Mouse (Mus musculus) lung, adult 2 months (tissue): ENCODE data around the gene Col24a1. TPM values are rescaled to one million over a fixed set of nuclear protein-coding genes. Genes with fewer than 3 reads are reported as not detected.

Experiments
- DNase-seq: peaks from one replicate; pipeline ENCODE4 v3.0.0; 2022
- H3K4me1 ChIP-seq: fragments of 200-500 bp; 2 replicates; pipeline ENCODE4 v1.6.1; 2011; ENCODE audit warnings: low read length; ENCODE audit not compliant: control insufficient read depth, insufficient read depth
- H3K4me3 ChIP-seq: fragments of 200-500 bp; replicated peaks from 2 replicates; pipeline ENCODE3; 2011; ENCODE audit warnings: low read depth, mild to moderate bottlenecking, control low read depth, low read length; ENCODE audit errors: extremely low read depth
- CTCF ChIP-seq: fragments of 200-500 bp; IDR thresholded peaks from 2 replicates; pipeline ENCODE4 v1.5.1; 2011; ENCODE audit warnings: mild to moderate bottlenecking, low read length, control low read depth; ENCODE audit not compliant: insufficient read depth
- POLR2A ChIP-seq: fragments of 200-500 bp; IDR thresholded peaks from 2 replicates; pipeline ENCODE4 v1.6.1; 2011; ENCODE audit warnings: low read depth, mild to moderate bottlenecking, control low read depth, low read length, borderline replicate concordance; ENCODE audit errors: extremely low read depth
- WGBS: fragments of 180-500 bp; shearing (Covaris S2); methylation state at CpG from one replicate; pipeline ENCODE4 v1.1.7; 2018; 5-methylcytosine and 5-hydroxymethylcytosine counted together
- polyA plus RNA-seq: library from polyadenylated mRNA; depleted of rRNA; stranded (reverse); fragments of >200 nt; gene quantifications from 2 replicates; pipeline ENCODE4 v1.2.3, GENCODE M21; 2012

Col24a1 gene
- polyA plus RNA-seq, 1 experiment: 0.11 TPM

DNA sequence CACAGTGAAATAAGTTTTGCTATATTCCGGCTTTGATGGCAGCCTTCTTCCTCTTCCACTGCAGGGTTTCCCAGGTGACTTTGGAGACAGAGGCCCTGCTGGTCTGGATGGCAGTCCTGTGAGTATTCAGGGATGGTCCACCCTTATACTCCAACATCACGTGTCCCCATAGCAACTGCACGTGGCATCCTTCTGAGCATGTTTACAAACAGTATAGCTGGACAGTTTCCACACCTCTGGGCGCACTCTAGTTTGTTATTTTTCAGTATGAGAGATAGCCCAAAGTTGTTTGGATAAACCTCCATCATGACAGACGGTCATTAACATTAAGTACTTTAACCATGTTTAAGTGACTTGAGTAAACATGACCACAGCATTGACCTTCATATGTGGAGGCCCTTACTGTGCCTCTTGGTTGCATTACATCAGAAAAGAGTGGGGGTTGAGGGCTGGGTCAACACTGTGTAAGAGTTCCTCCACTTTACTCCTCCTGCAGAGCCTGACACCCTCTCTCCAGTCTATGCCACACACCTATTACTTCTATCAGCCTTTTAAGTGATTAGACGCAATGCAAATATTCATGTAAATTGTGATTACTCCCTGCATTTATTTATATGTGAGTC is 64.7 kb downstream of the Col24a1 start:
- WGBS: 52% methylated on average over 6 of the region's 6 CpGs
- TF ChIP-seq POLR2A (no peak), CTCF (no peak)
- no peak for DNase-seq
- no peak overlapping the region for H3K4me3 ChIP-seq
- H3K4me1 ChIP-seq: no peaks in the 10 kb centered on the region

DNA sequence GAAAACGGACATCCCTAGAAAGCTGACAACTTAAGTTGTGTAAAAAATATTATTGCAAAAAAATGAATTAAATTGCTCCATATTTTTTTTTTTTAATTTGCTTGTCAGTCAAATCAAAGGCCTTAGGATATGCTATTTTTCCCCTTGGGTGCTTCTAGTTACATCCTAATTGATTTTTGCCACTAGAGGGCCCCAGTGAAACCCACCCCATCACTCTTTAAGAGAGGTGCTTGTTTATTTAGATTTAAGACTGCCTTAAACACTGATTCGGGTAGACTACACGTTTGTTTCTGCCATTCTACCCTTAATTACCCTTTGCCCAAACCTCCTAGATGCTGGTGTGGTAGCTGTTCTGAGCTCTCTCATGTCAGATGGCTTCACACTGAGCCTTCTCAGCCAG is 73.0 kb downstream of the Col24a1 start:
- no peaks in the 10 kb centered on the region for H3K4me1 ChIP-seq
- 31% methylated on average over 3 of the region's 3 CpGs for WGBS
- no peak overlapping the region for H3K4me3 ChIP-seq
- no peak for DNase-seq
- TF ChIP-seq POLR2A (no peak), CTCF (no peak)

DNA sequence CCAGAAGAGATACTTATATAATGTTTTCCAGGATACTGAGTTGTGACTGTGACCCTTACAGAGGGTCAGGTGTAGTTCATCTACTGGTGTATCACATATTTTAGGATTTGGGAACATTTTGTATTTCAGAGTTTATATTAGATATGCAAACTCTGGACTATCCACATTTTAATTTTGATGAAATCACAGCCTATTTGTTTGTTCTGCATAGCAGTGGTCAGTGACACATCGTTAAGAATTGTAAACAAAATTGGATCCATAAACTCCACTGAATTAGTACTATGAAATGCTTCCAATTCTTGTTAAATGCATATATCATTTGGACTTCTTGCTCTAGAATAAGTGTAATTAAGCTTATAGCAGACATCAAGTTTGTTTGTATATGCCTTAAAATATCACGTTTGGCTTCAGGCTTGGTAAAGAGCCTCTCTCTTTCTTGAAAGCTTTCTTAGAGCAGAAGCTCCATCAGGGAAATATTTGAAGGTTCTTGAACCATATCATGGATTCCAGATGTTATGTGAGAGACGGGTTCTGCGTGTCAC is 75.0 kb downstream of the Col24a1 start:
- no peak overlapping the region for H3K4me3 ChIP-seq
- 65% methylated on average over 4 of the region's 4 CpGs for WGBS
- no peaks in the 10 kb centered on the region for H3K4me1 ChIP-seq
- DNase-seq: no peak
- no peak for TF ChIP-seq POLR2A

DNA sequence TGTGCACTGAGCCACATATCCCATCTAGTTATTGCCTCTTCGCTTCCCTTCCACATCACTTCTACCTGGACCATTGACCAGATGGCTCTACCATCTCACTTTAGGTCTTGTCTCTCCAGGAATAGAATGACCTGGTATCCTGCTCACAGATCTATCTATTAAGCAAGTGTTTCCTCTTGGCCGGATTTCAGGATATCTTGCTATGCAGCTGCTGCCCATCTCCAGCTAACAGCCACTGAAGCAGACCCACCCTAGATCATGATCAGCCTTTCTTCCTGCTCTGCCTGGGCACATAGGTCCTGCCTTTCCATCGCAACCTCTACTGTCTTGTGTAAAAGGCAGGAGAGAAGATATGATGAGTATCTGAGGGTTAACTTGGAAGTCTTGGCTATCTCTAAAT is 84.0 kb downstream of the Col24a1 start:
- no peak overlapping the region for H3K4me3 ChIP-seq
- WGBS: 76% methylated on average over 3 of the region's 3 CpGs

DNA sequence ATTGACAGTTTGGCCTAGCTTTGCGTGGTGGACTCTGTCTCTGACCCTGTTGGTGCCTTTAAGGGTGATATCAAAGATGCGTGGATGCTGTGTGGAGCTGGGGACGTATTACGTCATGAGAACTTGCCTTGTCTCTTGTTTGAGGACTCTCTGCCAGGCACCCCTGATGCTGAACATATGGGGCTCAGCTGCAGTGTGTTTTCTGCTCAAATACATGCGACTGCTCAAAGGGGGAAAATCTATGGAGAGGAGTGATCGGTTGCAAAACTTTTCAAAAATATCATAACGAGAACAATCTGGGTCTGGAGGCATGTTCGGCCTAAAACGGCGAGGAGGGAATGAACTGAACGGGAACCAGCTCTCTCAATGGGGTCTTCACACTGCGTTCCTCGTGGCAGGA is 90.8 kb downstream of the Col24a1 start:
- no peak for TF ChIP-seq CTCF
- no peaks in the 10 kb centered on the region for H3K4me1 ChIP-seq
- 83% methylated on average over 13 of the region's 13 CpGs for WGBS
- H3K4me3 ChIP-seq: no peak overlapping the region
- no peak for DNase-seq

More for the DNA sequence above, 84.0 kb downstream of the Col24a1 start:
- TF ChIP-seq POLR2A (no peak), CTCF (no peak)
- no peak for DNase-seq
- no peaks in the 10 kb centered on the region; the same call in 1 of the 2 replicates for H3K4me1 ChIP-seq

DNA sequence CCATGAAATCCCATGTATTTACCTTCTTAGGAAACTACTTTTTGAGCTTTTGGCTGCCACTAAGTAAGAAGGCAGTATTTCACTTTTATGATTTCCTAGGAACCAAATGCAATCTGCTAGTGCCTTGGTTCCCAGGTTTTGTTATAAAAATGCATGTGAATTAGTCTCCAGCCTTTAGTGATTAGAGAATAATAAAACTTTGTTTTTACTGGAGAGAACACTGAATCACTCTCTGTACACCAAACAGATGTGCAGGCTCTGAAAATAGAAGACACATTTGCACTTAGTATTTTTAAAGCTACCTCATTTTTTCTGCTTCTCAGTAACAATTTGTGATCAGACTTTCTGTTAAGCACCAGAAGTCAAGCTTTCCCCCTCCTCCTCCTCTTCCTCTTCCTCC is 94.2 kb downstream of the Col24a1 start:
- TF ChIP-seq POLR2A (no peak), CTCF (no peak)
- H3K4me1 ChIP-seq: no peaks in the 10 kb centered on the region
- DNase-seq: no peak
- H3K4me3 ChIP-seq: no peak overlapping the region

DNA sequence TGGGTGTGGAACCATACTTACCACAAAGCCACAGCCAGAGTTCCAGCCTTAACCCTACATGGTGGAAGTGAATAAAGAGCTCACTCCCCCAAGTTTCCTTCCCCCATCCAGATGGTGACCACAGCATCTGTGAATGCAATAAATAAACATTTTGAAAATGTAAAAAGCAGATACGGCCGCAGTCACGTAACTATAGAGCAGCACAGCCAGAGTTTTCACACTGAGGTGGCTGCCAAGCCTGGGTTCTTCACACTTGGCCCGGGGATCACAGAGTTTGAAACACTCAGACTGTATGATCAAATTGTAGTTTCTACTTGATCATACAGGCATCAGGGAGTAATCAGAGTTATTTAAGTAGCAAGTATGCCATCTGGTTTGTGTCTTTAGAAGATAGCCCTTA is 98.4 kb downstream of the Col24a1 start:
- no peak for DNase-seq
- TF ChIP-seq CTCF: no peak
- no peak for TF ChIP-seq POLR2A
- WGBS: 69% methylated on average over 4 of the region's 4 CpGs
- Histone ChIP-seq H3K4me3 (no peak overlapping the region), H3K4me1 (no peaks in the 10 kb centered on the region)

DNA sequence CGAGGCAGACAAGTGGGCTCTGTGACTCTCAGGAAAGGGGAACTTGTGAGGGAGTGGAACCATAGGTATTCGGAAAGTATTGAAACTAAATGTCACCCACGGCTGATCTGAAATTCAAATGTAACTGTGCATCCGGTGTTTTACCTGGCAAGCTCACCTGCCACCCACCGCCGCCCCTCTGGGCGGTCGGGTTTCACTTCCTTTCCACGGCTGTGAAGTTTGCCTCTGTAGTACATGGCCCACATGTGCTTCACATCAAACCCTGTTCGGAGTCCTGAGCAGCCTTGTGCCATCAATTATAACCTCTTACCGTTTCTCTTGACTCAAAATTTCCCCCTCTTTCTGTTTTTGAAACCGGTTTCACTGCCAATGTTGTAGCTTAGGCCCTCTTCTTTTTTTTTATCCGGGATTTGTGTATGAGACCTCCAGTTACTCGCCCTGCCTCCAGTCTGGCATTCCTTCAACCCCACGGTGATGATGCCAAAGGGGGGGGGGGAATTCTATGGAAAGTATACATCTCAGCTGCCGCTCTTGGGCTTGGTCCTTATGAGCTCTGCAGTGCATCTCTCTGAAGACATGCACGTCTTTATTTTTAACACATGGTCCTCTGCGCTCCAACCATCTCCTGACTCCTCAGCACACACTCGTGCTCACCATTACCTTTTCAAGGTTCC is 99.9 kb downstream of the Col24a1 start:
- H3K4me3 ChIP-seq: no peak overlapping the region
- DNase-seq: no peak
- TF ChIP-seq CTCF (no peak), POLR2A (no peak)
- WGBS: 68% methylated on average over 19 of the region's 19 CpGs
- H3K4me1 ChIP-seq: no peaks in the 10 kb centered on the region

DNA sequence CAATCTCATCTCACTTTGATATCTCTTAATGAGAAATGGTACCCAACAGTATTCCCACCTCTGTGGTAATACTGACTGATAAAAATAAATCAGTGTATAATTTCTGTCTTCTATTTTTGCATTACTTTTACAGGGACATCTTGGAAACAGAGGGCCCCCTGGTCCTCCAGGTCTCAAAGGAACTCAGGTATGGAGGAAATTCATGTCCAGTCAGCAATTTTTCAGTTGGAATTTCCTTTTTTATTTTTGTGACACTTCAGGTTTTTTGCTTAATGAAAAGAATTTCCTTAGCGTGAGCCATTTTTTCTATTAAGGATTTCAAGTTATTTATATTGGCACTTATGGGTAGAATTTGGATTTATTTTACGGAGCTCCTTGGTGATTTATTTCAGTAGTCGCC is 106.9 kb downstream of the Col24a1 start:
- Histone ChIP-seq H3K4me1 (no peaks in the 10 kb centered on the region), H3K4me3 (no peak overlapping the region)
- no peak for TF ChIP-seq POLR2A
- no peak for TF ChIP-seq CTCF
- WGBS: 80% methylated on average over 3 of the region's 3 CpGs
- no peak for DNase-seq

DNA sequence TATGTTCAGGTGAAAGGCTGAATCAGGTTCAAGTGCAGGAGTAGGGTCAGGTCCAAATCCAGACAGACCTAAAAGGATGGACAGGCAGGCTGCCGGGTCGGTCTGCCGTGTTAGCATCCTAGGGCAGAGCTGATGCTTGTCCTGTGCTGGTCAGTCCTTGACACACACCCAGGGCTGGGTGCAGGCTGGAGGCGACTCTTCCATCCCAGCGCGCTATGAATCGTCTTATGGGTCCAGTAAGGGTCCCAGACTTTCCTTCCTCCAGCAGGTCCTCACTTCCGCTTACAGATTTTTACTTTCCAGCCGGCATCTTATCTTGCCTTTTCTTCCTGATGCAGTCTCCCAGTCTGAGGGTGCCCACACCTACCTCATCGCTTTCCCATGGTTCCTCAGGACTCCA is 110.0 kb downstream of the Col24a1 start:
- WGBS: 90% methylated on average over 10 of the region's 10 CpGs
- H3K4me1 ChIP-seq: no peaks in the 10 kb centered on the region
- no peak for DNase-seq
- TF ChIP-seq POLR2A (no peak), CTCF (no peak)
- no peak overlapping the region for H3K4me3 ChIP-seq

DNA sequence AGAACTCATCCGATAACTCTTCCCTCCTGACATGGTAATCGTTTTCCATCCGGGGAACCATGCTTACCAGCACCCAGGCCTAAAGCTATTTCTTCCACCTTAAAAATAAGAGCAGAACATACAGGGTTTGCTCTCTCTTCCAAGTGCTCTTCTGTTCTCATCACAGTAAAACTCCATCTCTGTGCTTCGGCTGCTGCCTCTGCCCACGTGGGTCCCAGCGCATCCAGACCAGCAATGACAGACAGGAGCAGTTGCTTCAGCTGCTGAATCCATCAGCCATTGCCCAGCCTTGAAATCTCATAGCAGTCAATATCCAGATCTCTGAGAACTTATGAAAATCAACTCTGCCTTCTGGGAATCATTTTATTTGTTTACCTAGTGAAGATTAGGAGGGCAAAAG is 110.7 kb downstream of the Col24a1 start:
- WGBS: 84% methylated on average over 6 of the region's 6 CpGs
- TF ChIP-seq CTCF: no peak
- no peak for TF ChIP-seq POLR2A
- Histone ChIP-seq H3K4me1 (no peaks in the 10 kb centered on the region), H3K4me3 (no peak overlapping the region)
- no peak for DNase-seq
